Mouse (Mus musculus): ENCODE measurements around the gene Eif2ak4.

Gene Eif2ak4

GRCm38 (mm10) chr2:118405568-118405967 is 17.1 kb downstream of the Eif2ak4 start:
- no peak for DNase-seq (ENCODE audit: low spot score)

GRCm38 (mm10) chr2:118406811-118407210 is 18.4 kb downstream of the Eif2ak4 start:
- no peak for DNase-seq (ENCODE audit: low spot score)

- no peak for DNase-seq (ENCODE audit: low spot score)
Measured at GRCm38 (mm10) chr2:118408336-118408895, 20.0 kb downstream of the Eif2ak4 start.

- no peak for DNase-seq (ENCODE audit: low spot score)
Measured at GRCm38 (mm10) chr2:118412821-118413220, 24.4 kb downstream of the Eif2ak4 start.

GRCm38 (mm10) chr2:118415601-118416355 is 27.4 kb downstream of the Eif2ak4 start:
- DNase-seq (ENCODE audit: low spot score) = no peak

GRCm38 (mm10) chr2:118418076-118418475 is 29.7 kb downstream of the Eif2ak4 start:
- DNase-seq (ENCODE audit: low spot score) = no peak

- no peak for DNase-seq (ENCODE audit: low spot score)
Measured at GRCm38 (mm10) chr2:118421951-118422350, 33.5 kb downstream of the Eif2ak4 start.

- DNase-seq (ENCODE audit: low spot score) = no peak
Measured at GRCm38 (mm10) chr2:118422385-118422784, 34.0 kb downstream of the Eif2ak4 start.

GRCm38 (mm10) chr2:118428296-118428695 is 39.9 kb downstream of the Eif2ak4 start:
- DNase-seq (ENCODE audit: low spot score) = no peak

GRCm38 (mm10) chr2:118429297-118429696 is 40.9 kb downstream of the Eif2ak4 start:
- no peak for DNase-seq (ENCODE audit: low spot score)

GRCm38 (mm10) chr2:118430630-118431029 is 42.2 kb downstream of the Eif2ak4 start:
- DNase-seq (ENCODE audit: low spot score) = no peak

GRCm38 (mm10) chr2:118431589-118431988 is 43.2 kb downstream of the Eif2ak4 start:
- DNase-seq (ENCODE audit: low spot score) = no peak

- no peak for DNase-seq (ENCODE audit: low spot score)
Measured at GRCm38 (mm10) chr2:118442172-118442571, 53.8 kb downstream of the Eif2ak4 start.

GRCm38 (mm10) chr2:118442723-118443122 is 54.3 kb downstream of the Eif2ak4 start:
- no peak for DNase-seq (ENCODE audit: low spot score)

- DNase-seq (ENCODE audit: low spot score) = peak; percentile 51
Measured at GRCm38 (mm10) chr2:118445696-118446674, 57.6 kb downstream of the Eif2ak4 start.

- no peak for DNase-seq (ENCODE audit: low spot score)
Measured at GRCm38 (mm10) chr2:118448181-118448580, 59.8 kb downstream of the Eif2ak4 start.

GRCm38 (mm10) chr2:118451056-118451455 is 62.6 kb downstream of the Eif2ak4 start:
- no peak for DNase-seq (ENCODE audit: low spot score)

GRCm38 (mm10) chr2:118457029-118457428 is 68.6 kb downstream of the Eif2ak4 start:
- no peak for DNase-seq (ENCODE audit: low spot score)

GRCm38 (mm10) chr2:118457463-118458261 is 69.2 kb downstream of the Eif2ak4 start:
- DNase-seq (ENCODE audit: low spot score) = no peak

GRCm38 (mm10) chr2:118461480-118462165 is 73.2 kb downstream of the Eif2ak4 start:
- DNase-seq (ENCODE audit: low spot score) = no peak

- no peak for DNase-seq (ENCODE audit: low spot score)
Measured at GRCm38 (mm10) chr2:118463480-118463879, 75.1 kb downstream of the Eif2ak4 start.

All from MN1 (cell line).